Mouse (Mus musculus): ENCODE measurements at regions not wholly inside any gene's neighbourhood (a gene's known extent, or its start where the extent isn't known, plus 50 kb on each side); places are given as distances from the start of the nearest gene placed in this dataset.
A peak's percentile ranks its signal among the peaks of the same experiment; 100 is the strongest.
"Not testable (repeated sequence)": the region's sequence is repeated elsewhere in the genome, so short reads cannot be mapped to it uniquely, and the experiment has no call there.

GRCm38 (mm10) chr14:53075937-53076336 lies 580.4 kb upstream of the Olfr1507 start:
- not testable (repeated sequence) for DNase-seq

GRCm38 (mm10) chr14:53073126-53073525 lies 577.6 kb upstream of the Olfr1507 start:
- DNase-seq: not testable (repeated sequence)

GRCm38 (mm10) chr14:53072502-53072901 lies 577.0 kb upstream of the Olfr1507 start:
- not testable (repeated sequence) for DNase-seq

- not testable (repeated sequence) for DNase-seq
These were observed 558.9 kb upstream of the Olfr1507 start for GRCm38 (mm10) chr14:53054439-53054838.

- DNase-seq: not testable (repeated sequence)
These were observed 558.0 kb upstream of the Olfr1507 start for GRCm38 (mm10) chr14:53053465-53054123.

GRCm38 (mm10) chr14:53047683-53048082 lies 552.1 kb upstream of the Olfr1507 start:
- not testable (repeated sequence) for DNase-seq

- not testable (repeated sequence) for DNase-seq
These were observed 551.4 kb upstream of the Olfr1507 start for GRCm38 (mm10) chr14:53046975-53047374.

GRCm38 (mm10) chr14:53045331-53045730 lies 549.8 kb upstream of the Olfr1507 start:
- DNase-seq: peak; percentile 6

GRCm38 (mm10) chr14:53044101-53044500 lies 548.6 kb upstream of the Olfr1507 start:
- not testable (repeated sequence) for DNase-seq

GRCm38 (mm10) chr14:53042016-53042415 lies 546.5 kb upstream of the Olfr1507 start:
- not testable (repeated sequence) for DNase-seq

GRCm38 (mm10) chr14:53039475-53039874 lies 543.9 kb upstream of the Olfr1507 start:
- not testable (repeated sequence) for DNase-seq

- not testable (repeated sequence) for DNase-seq
These were observed 539.4 kb upstream of the Olfr1507 start for GRCm38 (mm10) chr14:53034940-53035339.

GRCm38 (mm10) chr14:53033221-53033620 lies 537.7 kb upstream of the Olfr1507 start:
- not testable (repeated sequence) for DNase-seq

GRCm38 (mm10) chr14:53032498-53032897 lies 536.9 kb upstream of the Olfr1507 start:
- DNase-seq: not testable (repeated sequence)

- DNase-seq: not testable (repeated sequence)
These were observed 534.7 kb upstream of the Olfr1507 start for GRCm38 (mm10) chr14:53030227-53030626.

GRCm38 (mm10) chr14:53026958-53027357 lies 531.4 kb upstream of the Olfr1507 start:
- DNase-seq: not testable (repeated sequence)

GRCm38 (mm10) chr14:53020152-53020551 lies 524.6 kb upstream of the Olfr1507 start:
- DNase-seq: not testable (repeated sequence)

- DNase-seq: not testable (repeated sequence)
These were observed 512.2 kb upstream of the Olfr1507 start for GRCm38 (mm10) chr14:53007741-53008140.

GRCm38 (mm10) chr14:53007323-53007722 lies 511.8 kb upstream of the Olfr1507 start:
- not testable (repeated sequence) for DNase-seq

- DNase-seq: not testable (repeated sequence)
These were observed 505.7 kb upstream of the Olfr1507 start for GRCm38 (mm10) chr14:53001289-53001688.

GRCm38 (mm10) chr14:52992106-52992760 lies 496.7 kb upstream of the Olfr1507 start:
- not testable (repeated sequence) for DNase-seq

- not testable (repeated sequence) for DNase-seq
These were observed 495.7 kb upstream of the Olfr1507 start for GRCm38 (mm10) chr14:52991328-52991665.

- DNase-seq: not testable (repeated sequence)
These were observed 495.2 kb upstream of the Olfr1507 start for GRCm38 (mm10) chr14:52990569-52991327.

Data from right cerebral cortex, postnatal 14 days (tissue).